Mouse (Mus musculus): ENCODE measurements around the gene Tnfrsf25. TPM values are rescaled to one million over a fixed set of nuclear protein-coding genes. Genes with fewer than 3 reads are reported as not detected.

Tnfrsf25 gene
- polyA plus RNA-seq (2015; fragmentation: Nextera tagmentation; extraction: Ambion mirVana), result 1.8 and 2.4 TPM in 2 replicates

DNA sequence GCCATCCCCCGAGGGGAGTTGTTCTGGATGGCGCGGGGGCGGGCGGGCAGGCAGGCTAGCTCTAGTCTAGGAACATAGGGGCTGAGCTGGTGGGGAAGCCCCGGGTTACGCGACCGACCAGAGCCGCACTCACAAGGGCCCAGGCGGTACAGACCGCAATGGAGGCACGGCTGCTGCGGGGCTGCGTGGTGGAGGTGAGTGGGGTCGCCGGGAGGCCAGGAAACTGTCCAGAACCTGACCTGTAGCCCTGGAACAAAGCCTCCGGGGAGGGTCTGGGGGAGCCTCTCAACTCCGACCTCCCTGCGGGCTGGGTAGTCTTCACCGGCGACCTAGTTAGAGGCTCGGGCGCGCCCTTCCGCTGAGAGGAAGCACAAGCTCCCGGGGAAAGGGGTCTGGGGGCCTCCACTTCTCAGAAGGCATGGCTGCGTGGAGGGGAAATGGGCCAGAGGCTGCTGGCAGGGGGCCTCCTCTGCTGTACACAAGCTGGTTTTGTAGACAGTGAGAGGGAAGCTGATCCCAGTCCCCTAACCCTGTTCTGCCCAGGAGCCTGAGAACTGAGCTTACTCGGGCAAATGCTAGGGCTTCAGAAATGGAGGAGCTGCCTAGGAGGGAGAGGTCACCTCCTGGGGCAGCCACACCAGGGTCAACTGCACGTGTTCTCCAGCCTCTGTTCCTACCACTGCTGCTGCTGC, at the start of gene Tnfrsf25:
Tnfrsf25 (plus strand) TSS at position 14 of the 692 bp plus-strand sequence.
- Histone ChIP-seq H3K4me3 (ENCODE audit: low read length) (peak within 1 kb of the TSS; percentile 1), H3K27ac (ENCODE audit: low read length) (no peak within 1 kb of the TSS), H3K9me3 (ENCODE audit: control insufficient read depth, low read length) (no peaks in the 10 kb centered on the region), H3K4me1 (ENCODE audit: control insufficient read depth, insufficient read depth, low read length) (peaks cover 28% of the 10 kb centered on the region), H3K9ac (ENCODE audit: low read depth, low read length) (peak within 1 kb of the TSS; percentile 42), H3K4me2 (ENCODE audit: low read depth, low read length) (peak within 1 kb of the TSS; percentile 44), H3K36me3 (ENCODE audit: control insufficient read depth, insufficient read depth, low read length) (peaks cover 9% of the 10 kb centered on the region; the same call in 1 of the 2 replicates), H3K27me3 (replicated peaks; ENCODE audit: control insufficient read depth, insufficient read depth, low read length) (peaks cover 34% of the 10 kb centered on the region)
- ATAC-seq, result peak; percentile 36; the same call in 1 of the 2 replicates
- 10% methylated on average over 30 of the region's 30 CpGs for WGBS

DNA sequence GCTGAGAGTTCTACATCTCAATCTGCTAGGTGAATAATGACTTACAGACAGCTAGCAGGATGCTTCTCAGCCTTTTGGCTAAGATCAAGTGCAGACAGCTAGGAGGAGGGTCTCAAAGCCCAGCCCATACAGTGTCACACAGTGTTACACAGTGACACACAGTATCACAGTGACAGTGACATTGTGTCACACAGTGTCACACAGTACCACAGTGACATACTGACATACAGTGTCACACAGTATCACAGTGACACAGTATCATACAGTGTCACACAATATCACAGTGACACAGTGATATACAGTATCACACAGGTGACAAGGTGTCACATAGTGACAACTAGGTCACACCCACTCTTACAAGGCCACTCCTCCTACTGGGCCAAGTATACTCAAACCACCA, 48.5 kb upstream of the Tnfrsf25 start:
- Histone ChIP-seq H3K4me3 (ENCODE audit: low read length) (no peak overlapping the region), H3K9ac (ENCODE audit: low read depth, low read length) (no peak overlapping the region), H3K36me3 (ENCODE audit: control insufficient read depth, insufficient read depth, low read length) (0 out of 2 replicates have a peak, but pooled peaks cover 3% of the 10 kb centered on the region), H3K27me3 (replicated peaks; ENCODE audit: control insufficient read depth, insufficient read depth, low read length) (no peaks in the 10 kb centered on the region), H3K9me3 (ENCODE audit: control insufficient read depth, low read length) (no peaks in the 10 kb centered on the region), H3K4me2 (ENCODE audit: low read depth, low read length) (no peak overlapping the region), H3K27ac (ENCODE audit: low read length) (no peak overlapping the region), H3K4me1 (ENCODE audit: control insufficient read depth, insufficient read depth, low read length) (peaks cover 3% of the 10 kb centered on the region)
- ATAC-seq, result no peak

- no peak overlapping the region for H3K4me3 ChIP-seq (ENCODE audit: low read length)
- H3K36me3 ChIP-seq (ENCODE audit: control insufficient read depth, insufficient read depth, low read length), result 0 out of 2 replicates have a peak, but pooled peaks cover 3% of the 10 kb centered on the region
- no peak overlapping the region for H3K4me2 ChIP-seq (ENCODE audit: low read depth, low read length)
- no peak for ATAC-seq
- WGBS, result 67% methylated on average over 6 of the region's 6 CpGs
- H3K27me3 ChIP-seq (replicated peaks; ENCODE audit: control insufficient read depth, insufficient read depth, low read length), result no peaks in the 10 kb centered on the region
- H3K9me3 ChIP-seq (ENCODE audit: control insufficient read depth, low read length), result no peaks in the 10 kb centered on the region
- H3K4me1 ChIP-seq (ENCODE audit: control insufficient read depth, insufficient read depth, low read length), result peaks cover 9% of the 10 kb centered on the region
- no peak overlapping the region for H3K27ac ChIP-seq (ENCODE audit: low read length)
- no peak overlapping the region for H3K9ac ChIP-seq (ENCODE audit: low read depth, low read length)
These were observed 47.5 kb upstream of the Tnfrsf25 start for GRCm38 (mm10) chr4:152068166-152068724.

DNA sequence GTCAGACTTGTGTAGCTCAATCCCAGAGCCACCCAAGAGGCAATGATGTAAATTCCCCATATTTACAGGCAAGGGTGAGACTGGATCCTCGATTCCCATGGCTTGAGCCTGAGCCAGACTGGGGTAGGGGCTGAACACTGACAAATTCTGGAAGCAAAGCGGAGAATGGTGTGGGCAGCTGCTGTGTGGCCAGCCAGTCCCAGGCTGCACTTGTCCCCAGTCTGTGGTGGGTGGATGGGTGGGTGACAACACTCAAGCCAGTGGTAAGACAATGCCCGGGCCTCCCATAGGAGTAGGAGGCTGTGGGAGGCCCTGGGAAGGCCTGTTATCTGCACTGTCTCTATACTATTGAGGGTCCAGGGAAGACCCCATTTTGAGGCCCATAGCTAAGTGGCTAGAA, 46.5 kb upstream of the Tnfrsf25 start:
- no peak for ATAC-seq
- no peaks in the 10 kb centered on the region for H3K9me3 ChIP-seq (ENCODE audit: control insufficient read depth, low read length)
- H3K36me3 ChIP-seq (ENCODE audit: control insufficient read depth, insufficient read depth, low read length), result 0 out of 2 replicates have a peak, but pooled peaks cover 3% of the 10 kb centered on the region
- H3K4me2 ChIP-seq (ENCODE audit: low read depth, low read length), result no peak overlapping the region
- H3K4me3 ChIP-seq (ENCODE audit: low read length), result no peak overlapping the region
- H3K4me1 ChIP-seq (ENCODE audit: control insufficient read depth, insufficient read depth, low read length), result peaks cover 9% of the 10 kb centered on the region
- 80% methylated on average over 3 of the region's 3 CpGs for WGBS
- no peak overlapping the region for H3K9ac ChIP-seq (ENCODE audit: low read depth, low read length)
- H3K27me3 ChIP-seq (replicated peaks; ENCODE audit: control insufficient read depth, insufficient read depth, low read length), result no peaks in the 10 kb centered on the region
- no peak overlapping the region for H3K27ac ChIP-seq (ENCODE audit: low read length)

DNA sequence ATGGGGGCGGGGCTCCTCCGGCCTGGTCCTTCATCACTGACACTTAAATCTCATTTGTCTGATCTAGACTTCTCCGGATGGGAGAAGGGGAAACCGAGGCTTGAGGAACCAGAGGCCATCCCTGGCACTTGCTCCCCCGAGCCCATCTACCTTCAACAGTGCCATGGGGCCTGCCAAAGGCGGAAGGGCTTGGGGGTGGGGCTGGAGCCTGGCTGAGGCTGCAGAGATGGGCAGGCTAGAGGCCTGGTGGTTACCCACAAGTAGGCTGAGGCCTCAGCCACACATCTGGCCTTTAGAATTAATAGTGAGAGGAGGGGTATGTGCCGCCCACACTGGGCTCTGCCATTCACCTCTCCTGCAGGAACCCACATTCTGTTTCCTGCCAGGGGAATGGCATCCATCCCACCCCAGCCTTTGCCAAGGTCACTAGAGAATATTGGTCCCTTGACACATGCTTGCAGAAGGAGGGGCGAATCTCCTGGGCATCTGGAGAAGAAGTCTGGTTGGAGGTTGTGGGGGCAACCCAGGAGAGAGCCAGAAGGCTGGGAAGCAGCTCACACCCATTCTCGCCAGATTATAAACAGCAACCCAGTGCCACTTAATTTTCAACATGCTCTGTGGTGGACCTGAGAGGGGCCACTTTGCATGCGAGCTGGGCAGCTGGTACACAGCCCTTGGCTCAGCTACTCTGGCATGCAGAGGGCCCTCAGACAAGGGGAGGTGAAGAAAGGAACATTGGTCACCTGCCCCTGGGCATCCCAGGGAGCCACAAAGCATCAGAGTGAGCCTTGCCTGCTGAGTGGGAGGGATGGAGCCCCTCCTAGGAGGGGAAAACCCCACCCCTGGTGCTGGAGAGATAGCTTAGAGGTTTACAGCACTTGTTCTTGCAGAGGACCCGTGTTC, 45.0 kb upstream of the Tnfrsf25 start:
- Histone ChIP-seq H3K9me3 (ENCODE audit: control insufficient read depth, low read length) (no peaks in the 10 kb centered on the region), H3K36me3 (ENCODE audit: control insufficient read depth, insufficient read depth, low read length) (no peaks in the 10 kb centered on the region)
- ATAC-seq, result no peak

GRCm38 (mm10) chr4:152072121-152072601, 43.6 kb upstream of the Tnfrsf25 start, which contains the start of gene Plekhg5:
TSS of gene Plekhg5 (plus strand) at chr4:152072498.
- WGBS, result 52% methylated on average over 10 of the region's 10 CpGs
- no peak within 1 kb of the TSS for H3K4me2 ChIP-seq (ENCODE audit: low read depth, low read length)
- ATAC-seq, result peak; percentile 45; the same call in 1 of the 2 replicates

More for the DNA sequence above, 45.0 kb upstream of the Tnfrsf25 start:
- Histone ChIP-seq H3K9ac (ENCODE audit: low read depth, low read length) (no peak overlapping the region), H3K27me3 (replicated peaks; ENCODE audit: control insufficient read depth, insufficient read depth, low read length) (no peaks in the 10 kb centered on the region), H3K4me2 (ENCODE audit: low read depth, low read length) (no peak overlapping the region), H3K27ac (ENCODE audit: low read length) (no peak overlapping the region), H3K4me3 (ENCODE audit: low read length) (no peak overlapping the region), H3K4me1 (ENCODE audit: control insufficient read depth, insufficient read depth, low read length) (peaks cover 9% of the 10 kb centered on the region)
- 70% methylated on average over 11 of the region's 11 CpGs for WGBS

DNA sequence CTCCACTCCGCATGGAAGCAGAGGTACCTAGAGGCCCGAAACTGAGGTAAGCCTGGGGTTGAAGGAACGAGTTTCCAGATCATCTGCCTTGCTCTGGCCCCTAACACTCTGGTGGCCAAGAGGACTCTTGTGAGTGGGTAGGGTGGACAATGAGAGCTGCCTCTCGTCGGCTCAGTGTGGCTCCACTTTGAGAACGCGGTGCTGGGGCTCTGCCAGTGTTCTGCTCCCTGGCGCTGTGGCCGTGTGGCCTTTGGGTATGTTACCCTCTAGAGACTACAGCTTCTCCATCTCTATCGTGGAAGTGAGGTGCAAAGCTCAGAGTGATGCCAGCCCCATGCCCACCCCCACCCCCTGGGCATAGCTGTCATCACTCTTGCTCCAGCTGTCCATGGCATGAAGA, 43.1 kb upstream of the Tnfrsf25 start:
- 71% methylated on average over 10 of the region's 10 CpGs for WGBS
- no peaks in the 10 kb centered on the region for H3K36me3 ChIP-seq (ENCODE audit: control insufficient read depth, insufficient read depth, low read length)
- H3K27ac ChIP-seq (ENCODE audit: low read length), result no peak overlapping the region
- H3K4me3 ChIP-seq (ENCODE audit: low read length), result no peak overlapping the region
- no peaks in the 10 kb centered on the region for H3K9me3 ChIP-seq (ENCODE audit: control insufficient read depth, low read length)
- no peak overlapping the region for H3K4me2 ChIP-seq (ENCODE audit: low read depth, low read length)
- H3K9ac ChIP-seq (ENCODE audit: low read depth, low read length), result peak overlapping the region; percentile 40
- peaks cover 9% of the 10 kb centered on the region for H3K4me1 ChIP-seq (ENCODE audit: control insufficient read depth, insufficient read depth, low read length)
- ATAC-seq, result no peak
- H3K27me3 ChIP-seq (replicated peaks; ENCODE audit: control insufficient read depth, insufficient read depth, low read length), result no peaks in the 10 kb centered on the region

More at GRCm38 (mm10) chr4:152072121-152072601, 43.6 kb upstream of the Tnfrsf25 start, which contains the start of gene Plekhg5:
- H3K27ac ChIP-seq (ENCODE audit: low read length), result no peak within 1 kb of the TSS
- H3K36me3 ChIP-seq (ENCODE audit: control insufficient read depth, insufficient read depth, low read length), result no peaks in the 10 kb centered on the region
- no peaks in the 10 kb centered on the region for H3K27me3 ChIP-seq (replicated peaks; ENCODE audit: control insufficient read depth, insufficient read depth, low read length)
- no peaks in the 10 kb centered on the region for H3K9me3 ChIP-seq (ENCODE audit: control insufficient read depth, low read length)
- H3K4me3 ChIP-seq (ENCODE audit: low read length), result no peak within 1 kb of the TSS
- peaks cover 9% of the 10 kb centered on the region for H3K4me1 ChIP-seq (ENCODE audit: control insufficient read depth, insufficient read depth, low read length)
- H3K9ac ChIP-seq (ENCODE audit: low read depth, low read length), result peak within 1 kb of the TSS; percentile 40

DNA sequence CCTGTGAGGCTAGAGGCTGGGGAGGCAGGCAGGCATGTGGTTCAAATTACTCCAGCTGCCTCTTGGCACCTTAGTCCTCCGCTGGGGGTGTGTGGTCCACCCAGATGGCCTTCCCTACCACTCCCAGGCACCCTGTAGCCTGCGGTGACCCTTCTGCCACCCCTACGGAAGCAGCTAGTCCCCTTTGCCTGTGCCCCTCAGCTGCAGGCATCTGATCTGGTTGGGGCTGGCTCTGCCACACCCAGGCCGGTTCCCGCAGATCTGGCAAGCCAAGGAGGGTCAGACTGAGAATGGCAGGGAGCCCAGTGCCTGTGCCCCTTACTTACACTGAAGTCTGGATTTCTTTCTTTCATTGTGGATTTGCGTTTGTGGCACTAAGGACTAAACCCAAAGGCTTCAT, 42.0 kb upstream of the Tnfrsf25 start:
- no peak for ATAC-seq
- H3K36me3 ChIP-seq (ENCODE audit: control insufficient read depth, insufficient read depth, low read length), result no peaks in the 10 kb centered on the region
- H3K27ac ChIP-seq (ENCODE audit: low read length), result no peak overlapping the region
- H3K9ac ChIP-seq (ENCODE audit: low read depth, low read length), result no peak overlapping the region
- no peak overlapping the region for H3K4me2 ChIP-seq (ENCODE audit: low read depth, low read length)
- 79% methylated on average over 6 of the region's 6 CpGs for WGBS
- no peaks in the 10 kb centered on the region for H3K9me3 ChIP-seq (ENCODE audit: control insufficient read depth, low read length)
- H3K4me1 ChIP-seq (ENCODE audit: control insufficient read depth, insufficient read depth, low read length), result peaks cover 9% of the 10 kb centered on the region
- no peaks in the 10 kb centered on the region for H3K27me3 ChIP-seq (replicated peaks; ENCODE audit: control insufficient read depth, insufficient read depth, low read length)
- H3K4me3 ChIP-seq (ENCODE audit: low read length), result no peak overlapping the region

GRCm38 (mm10) chr4:152074548-152074947, 41.2 kb upstream of the Tnfrsf25 start:
- no peaks in the 10 kb centered on the region for H3K36me3 ChIP-seq (ENCODE audit: control insufficient read depth, insufficient read depth, low read length)
- H3K27me3 ChIP-seq (replicated peaks; ENCODE audit: control insufficient read depth, insufficient read depth, low read length), result no peaks in the 10 kb centered on the region
- no peak overlapping the region for H3K4me2 ChIP-seq (ENCODE audit: low read depth, low read length)
- H3K9ac ChIP-seq (ENCODE audit: low read depth, low read length), result no peak overlapping the region
- no peak overlapping the region for H3K27ac ChIP-seq (ENCODE audit: low read length)
- no peaks in the 10 kb centered on the region for H3K9me3 ChIP-seq (ENCODE audit: control insufficient read depth, low read length)
- ATAC-seq, result no peak
- 83% methylated on average over 9 of the region's 9 CpGs for WGBS
- no peak overlapping the region for H3K4me3 ChIP-seq (ENCODE audit: low read length)
- H3K4me1 ChIP-seq (ENCODE audit: control insufficient read depth, insufficient read depth, low read length), result peaks cover 9% of the 10 kb centered on the region
